ENCODE assay signal across 7 mouse cellular contexts in genomic region chr14:45389194-45389593, GRCm38 (mm10). TPM values are rescaled to one million over a fixed set of nuclear protein-coding genes. Genes with fewer than 3 reads are reported as not detected.
DNase-seq lines count a peak whose midpoint lies in the region; ATAC-seq and TF ChIP-seq lines count a peak whose summit lies in the region.

No protein-coding gene starts in this region.

- no peaks in the 10 kb centered on the region for H3K36me3 ChIP-seq in lung, postnatal 0 days (ENCODE audit: insufficient read depth, low read length)
- H3K36me3 ChIP-seq in limb, embryonic 13.5 days = no peaks in the 10 kb centered on the region
- H3K36me3 ChIP-seq in stomach, embryonic 14.5 days (ENCODE audit: control insufficient read depth, insufficient read depth, low read length) = no peaks in the 10 kb centered on the region

- H3K4me2 ChIP-seq in lung, postnatal 0 days (replicated peaks; ENCODE audit: low read depth, low read length) = peak overlapping the region; percentile 94
- H3K4me2 ChIP-seq in limb, embryonic 13.5 days (replicated peaks) = peak overlapping the region; percentile 73
- peak overlapping the region; percentile 53 for H3K4me2 ChIP-seq in stomach, embryonic 14.5 days (replicated peaks; ENCODE audit: low read depth, low read length)

- no peak for TF ChIP-seq POLR2A in embryonic fibroblast, embryonic 13.5 days (IDR thresholded peaks at IDR 0.05; ENCODE audit: low read depth, low read length)

- H3K27me3 ChIP-seq in lung, postnatal 0 days (replicated peaks; ENCODE audit: insufficient read depth, low read length) = no peaks in the 10 kb centered on the region
- H3K27me3 ChIP-seq in limb, embryonic 13.5 days = no peaks in the 10 kb centered on the region
- H3K27me3 ChIP-seq in stomach, embryonic 14.5 days (ENCODE audit: control insufficient read depth, insufficient read depth, low read length) = no peaks in the 10 kb centered on the region

- DNase-seq in lung, postnatal 0 days (ENCODE audit: low spot score) = peak; percentile 45
- DNase-seq in lung, adult 18-20 months = no peak
- DNase-seq in ovary, adult 18-20 months (ENCODE audit: low spot score) = no peak
- no peak for DNase-seq in thymus, postnatal 0 days (ENCODE audit: low spot score)

- no peaks in the 10 kb centered on the region for H3K9me3 ChIP-seq in lung, postnatal 0 days (ENCODE audit: low read length)
- H3K9me3 ChIP-seq in limb, embryonic 13.5 days = no peaks in the 10 kb centered on the region
- no peaks in the 10 kb centered on the region for H3K9me3 ChIP-seq in stomach, embryonic 14.5 days (ENCODE audit: control insufficient read depth, low read depth, low read length)

- no peak for TF ChIP-seq CTCF in lung, postnatal 0 days (IDR thresholded peaks at IDR 0.05)
- TF ChIP-seq CTCF in embryonic fibroblast, embryonic 13.5 days (IDR thresholded peaks at IDR 0.05; ENCODE audit: borderline replicate concordance, insufficient read depth, low read length) = no peak

- peak overlapping the region; percentile 91 for H3K27ac ChIP-seq in lung, postnatal 0 days (ENCODE audit: low read length)
- peak overlapping the region; percentile 60 for H3K27ac ChIP-seq in embryonic fibroblast, embryonic 13.5 days (ENCODE audit: insufficient read depth, low read length)
- H3K27ac ChIP-seq in limb, embryonic 13.5 days = peak overlapping the region; percentile 73; the same call in 1 of the 2 replicates
- H3K27ac ChIP-seq in stomach, embryonic 14.5 days (ENCODE audit: low read length) = peak overlapping the region; percentile 78

- 0 out of 2 replicates have a peak, but pooled peaks cover 5% of the 10 kb centered on the region for H3K4me1 ChIP-seq in lung, postnatal 0 days (ENCODE audit: insufficient read depth, low read depth, low read length)
- H3K4me1 ChIP-seq in embryonic fibroblast, embryonic 13.5 days (ENCODE audit: control insufficient read depth, insufficient read depth, low read length) = 0 out of 2 replicates have a peak, but pooled peaks cover 2% of the 10 kb centered on the region
- H3K4me1 ChIP-seq in limb, embryonic 13.5 days = peaks cover 19% of the 10 kb centered on the region
- peaks cover 8% of the 10 kb centered on the region for H3K4me1 ChIP-seq in stomach, embryonic 14.5 days (ENCODE audit: control insufficient read depth, insufficient read depth, low read length)

- H3K4me3 ChIP-seq in lung, postnatal 0 days (ENCODE audit: low read depth, low read length) = peak overlapping the region; percentile 85
- H3K4me3 ChIP-seq in embryonic fibroblast, embryonic 13.5 days (ENCODE audit: insufficient read depth, low read length) = peak overlapping the region; percentile 79
- peak overlapping the region; percentile 82 for H3K4me3 ChIP-seq in limb, embryonic 13.5 days
- H3K4me3 ChIP-seq in stomach, embryonic 14.5 days (ENCODE audit: low read depth, low read length) = peak overlapping the region; percentile 79

- TF ChIP-seq EP300 in lung, postnatal 0 days (IDR thresholded peaks at IDR 0.05) = no peak

- ATAC-seq in lung, postnatal 0 days = no peak; the same call in none of the 2 replicates
- no peak; the same call in 1 of the 2 replicates for ATAC-seq in limb, embryonic 13.5 days (ENCODE audit: low FRiP score, low read depth)
- no peak for ATAC-seq in stomach, embryonic 14.5 days (ENCODE audit: insufficient number of reproducible peaks, insufficient read depth, low FRiP score, low read depth)

- 8% methylated on average over 3 of the region's 3 CpGs for WGBS in lung, postnatal 0 days
- 25% methylated on average over 3 of the region's 3 CpGs for WGBS in limb, embryonic 13.5 days
- WGBS in stomach, embryonic 14.5 days = 17% methylated on average over 3 of the region's 3 CpGs

- H3K9ac ChIP-seq in lung, postnatal 0 days (replicated peaks; ENCODE audit: low read depth) = peak overlapping the region; percentile 76
- H3K9ac ChIP-seq in limb, embryonic 13.5 days = peak overlapping the region; percentile 90
- peak overlapping the region; percentile 75 for H3K9ac ChIP-seq in stomach, embryonic 14.5 days (replicated peaks; ENCODE audit: low read depth, low read length)

RNA-seq across cellular contexts. Expression of gene Gnpnat1, which starts 15.5 kb away (rescaled TPM):
- 32.2 and 33.9 TPM in 2 replicates for polyA plus RNA-seq in lung, postnatal 0 days (2015; fragmentation: Nextera tagmentation; extraction: Ambion mirVana)
- 90.3 and 97.4 TPM in 2 replicates for polyA plus RNA-seq in embryonic fibroblast, embryonic 13.5 days (2011; ENCODE audit: insufficient read length, low read depth, missing spikeins)
- polyA plus RNA-seq in limb, embryonic 13.5 days (2015; fragmentation: Nextera tagmentation; extraction: Ambion mirVana) = 50.6 and 53.5 TPM in 2 replicates
- 50.9 and 52.8 TPM in 2 replicates for polyA plus RNA-seq in stomach, embryonic 14.5 days (2014; fragmentation: Nextera tagmentation; extraction: Ambion mirVana)
- 30.3 and 40.1 TPM in 2 replicates for polyA plus RNA-seq in thymus, postnatal 0 days (2015; fragmentation: Nextera tagmentation; extraction: Ambion mirVana)

RNA-seq across cellular contexts. Expression of gene Styx, which starts 38.3 kb away (rescaled TPM):
- 75.1 and 79.7 TPM in 2 replicates for polyA plus RNA-seq in lung, postnatal 0 days (2015; fragmentation: Nextera tagmentation; extraction: Ambion mirVana)
- 14.8 and 20.9 TPM in 2 replicates for polyA plus RNA-seq in embryonic fibroblast, embryonic 13.5 days (2011; ENCODE audit: insufficient read length, low read depth, missing spikeins)
- 79.4 and 81.0 TPM in 2 replicates for polyA plus RNA-seq in limb, embryonic 13.5 days (2015; fragmentation: Nextera tagmentation; extraction: Ambion mirVana)
- 75.3 and 86.5 TPM in 2 replicates for polyA plus RNA-seq in stomach, embryonic 14.5 days (2014; fragmentation: Nextera tagmentation; extraction: Ambion mirVana)
- 65.5 and 82.0 TPM in 2 replicates for polyA plus RNA-seq in thymus, postnatal 0 days (2015; fragmentation: Nextera tagmentation; extraction: Ambion mirVana)

RNA-seq across cellular contexts. Expression of gene Psmc6, which starts 59.6 kb away (rescaled TPM):
- 82.1 and 94.4 TPM in 2 replicates for polyA plus RNA-seq in lung, postnatal 0 days (2015; fragmentation: Nextera tagmentation; extraction: Ambion mirVana)
- polyA plus RNA-seq in embryonic fibroblast, embryonic 13.5 days (2011; ENCODE audit: insufficient read length, low read depth, missing spikeins) = 486 and 500 TPM in 2 replicates
- 168 and 175 TPM in 2 replicates for polyA plus RNA-seq in limb, embryonic 13.5 days (2015; fragmentation: Nextera tagmentation; extraction: Ambion mirVana)
- polyA plus RNA-seq in stomach, embryonic 14.5 days (2014; fragmentation: Nextera tagmentation; extraction: Ambion mirVana) = 163 and 171 TPM in 2 replicates
- 168 and 169 TPM in 2 replicates for polyA plus RNA-seq in thymus, postnatal 0 days (2015; fragmentation: Nextera tagmentation; extraction: Ambion mirVana)
